22 mouse cellular contexts compared by ENCODE assay signal in genomic region chr13:34151425-34151824, GRCm38 (mm10). TPM values are rescaled to one million over a fixed set of nuclear protein-coding genes. Genes with fewer than 3 reads are reported as not detected.
DNase-seq lines count a peak whose midpoint lies in the region; ATAC-seq lines count a peak whose summit lies in the region.
"Had no signal": no experiment of that assay in that cellular context is flagged by ENCODE, and none has a peak within 500 bp of the region (broad histone marks: within the 10 kb centered on the region; RNA-seq: fewer than 3 reads in every experiment).

No protein-coding gene starts in this region.

- H3K27me3 ChIP-seq in heart, embryonic 10.5 days (ENCODE audit: insufficient read depth, poor library complexity, severe bottlenecking): no peaks in the 10 kb centered on the region
- no peaks in the 10 kb centered on the region for H3K27me3 ChIP-seq in hindbrain, embryonic 16.5 days (replicated peaks; ENCODE audit: control insufficient read depth, insufficient read depth, low read length)
- no peaks in the 10 kb centered on the region for H3K27me3 ChIP-seq in neural tube, embryonic 15.5 days (replicated peaks)
- H3K27me3 ChIP-seq: Patski; stomach, embryonic 15.5 days had no signal

- no peak for ATAC-seq in hindbrain, embryonic 16.5 days
- ATAC-seq in neural tube, embryonic 15.5 days (ENCODE audit: low FRiP score): no peak
- ATAC-seq: Patski had no signal

- peak; percentile 66 for DNase-seq in heart, embryonic 10.5 days (ENCODE audit: low spot score)
- DNase-seq in heart, postnatal 14 days: no peak
- peak; percentile 12 for DNase-seq in testis, postnatal 10 days (ENCODE audit: low spot score)
- no peak for DNase-seq in testis, postnatal 14 days (ENCODE audit: low spot score)
- no peak for DNase-seq in T-cell, adult 2 months (ENCODE audit: low spot score)
- DNase-seq in ovary, adult 18-20 months (ENCODE audit: low spot score): no peak
- DNase-seq: adrenal gland, adult 2 months; cerebellum, adult 11 months; cerebellum, postnatal 10 days; gastrocnemius, adult 2 months; kidney, adult 18-20 months; liver, embryonic 13.5 days; lung, adult 2 months; lung, postnatal 14 days; thymus, adult 2 months had no signal

- H3K9me3 ChIP-seq in heart, embryonic 10.5 days: no peaks in the 10 kb centered on the region
- no peaks in the 10 kb centered on the region for H3K9me3 ChIP-seq in hindbrain, embryonic 16.5 days (ENCODE audit: control insufficient read depth, low read length)
- no peaks in the 10 kb centered on the region for H3K9me3 ChIP-seq in neural tube, embryonic 15.5 days (replicated peaks)
- H3K9me3 ChIP-seq: G1E; liver, embryonic 13.5 days; stomach, embryonic 15.5 days had no signal

- H3K4me3 ChIP-seq in heart, embryonic 10.5 days: no peak overlapping the region
- no peak overlapping the region for H3K4me3 ChIP-seq in hindbrain, embryonic 16.5 days (ENCODE audit: low read length)
- H3K4me3 ChIP-seq in neural tube, embryonic 15.5 days (replicated peaks): no peak overlapping the region
- H3K4me3 ChIP-seq: gastrocnemius, adult 2 months; left cerebral cortex, adult 2 months; liver, embryonic 13.5 days; stomach, embryonic 15.5 days had no signal

- no peak overlapping the region for H3K9ac ChIP-seq in hindbrain, embryonic 16.5 days (ENCODE audit: low read depth, low read length)
- H3K9ac ChIP-seq in neural tube, embryonic 15.5 days (replicated peaks): no peak overlapping the region
- H3K9ac ChIP-seq: liver, embryonic 13.5 days; stomach, embryonic 15.5 days had no signal

- H3K27ac ChIP-seq in heart, embryonic 10.5 days: no peak overlapping the region
- H3K27ac ChIP-seq in hindbrain, embryonic 16.5 days (ENCODE audit: low read depth, low read length): 0 out of 2 replicates have a peak overlapping the region, but pooled peaks have one; percentile 21
- 0 out of 2 replicates have a peak overlapping the region, but pooled peaks have one; percentile 99 for H3K27ac ChIP-seq in neural tube, embryonic 15.5 days (replicated peaks)
- H3K27ac ChIP-seq: gastrocnemius, adult 2 months; left cerebral cortex, adult 2 months; liver, embryonic 13.5 days had no signal

- no peaks in the 10 kb centered on the region for H3K36me3 ChIP-seq in heart, embryonic 10.5 days
- no peaks in the 10 kb centered on the region for H3K36me3 ChIP-seq in hindbrain, embryonic 16.5 days (ENCODE audit: control insufficient read depth, insufficient read depth, low read length)
- H3K36me3 ChIP-seq in neural tube, embryonic 15.5 days: no peaks in the 10 kb centered on the region
- H3K36me3 ChIP-seq: G1E; liver, embryonic 13.5 days; stomach, embryonic 15.5 days had no signal

- intact Hi-C loops in heart, postnatal 14 days (cut with DNase I): no loop called here

- 87% methylated on average over 1 of the region's 1 CpGs for WGBS in heart, embryonic 10.5 days
- WGBS in hindbrain, embryonic 16.5 days: 100% methylated on average over 1 of the region's 1 CpGs
- 100% methylated on average over 1 of the region's 1 CpGs for WGBS in neural tube, embryonic 15.5 days

- H3K4me1 ChIP-seq in heart, embryonic 10.5 days: peaks cover 47% of the 10 kb centered on the region
- H3K4me1 ChIP-seq in hindbrain, embryonic 16.5 days (ENCODE audit: control insufficient read depth, insufficient read depth, low read depth, low read length): peaks cover 35% of the 10 kb centered on the region
- peaks cover 46% of the 10 kb centered on the region for H3K4me1 ChIP-seq in neural tube, embryonic 15.5 days

- no peak overlapping the region for H3K4me2 ChIP-seq in hindbrain, embryonic 16.5 days (ENCODE audit: low read length)
- no peak overlapping the region for H3K4me2 ChIP-seq in neural tube, embryonic 15.5 days
- H3K4me2 ChIP-seq: liver, embryonic 13.5 days; stomach, embryonic 15.5 days had no signal

RNA-seq across cellular contexts. Expression of gene Psmg4, which starts 11.3 kb away (rescaled TPM):
- 66.6 and 70.3 TPM in 2 replicates for polyA plus RNA-seq in heart, embryonic 10.5 days (2016; fragmentation: Nextera tagmentation; extraction: Ambion mirVana)
- 10 to 100 TPM; 25.2 to 37.8 TPM for total RNA-seq in heart, postnatal 14 days (2021)
- 69.1 and 69.5 TPM in 2 replicates for polyA plus RNA-seq in hindbrain, embryonic 16.5 days (2015; fragmentation: Nextera tagmentation; extraction: Ambion mirVana)
- polyA plus RNA-seq in neural tube, embryonic 15.5 days (2015; fragmentation: Nextera tagmentation; extraction: Ambion mirVana): 86.8 and 96.5 TPM in 2 replicates

RNA-seq across cellular contexts. Expression of gene Tubb2b, which starts 21.2 kb away (rescaled TPM):
- polyA plus RNA-seq in heart, embryonic 10.5 days (2016; fragmentation: Nextera tagmentation; extraction: Ambion mirVana): 18.8 and 30.7 TPM in 2 replicates
- 1 to 10 TPM; 5.2 to 8.8 TPM for total RNA-seq in heart, postnatal 14 days (2021)
- polyA plus RNA-seq in hindbrain, embryonic 16.5 days (2015; fragmentation: Nextera tagmentation; extraction: Ambion mirVana): 1,169 and 1,199 TPM in 2 replicates
- polyA plus RNA-seq in neural tube, embryonic 15.5 days (2015; fragmentation: Nextera tagmentation; extraction: Ambion mirVana): 777 and 1,015 TPM in 2 replicates
- total RNA-seq: megakaryocyte progenitor cell, adult 5-6 weeks had no signal

Comparison
In these comparisons a context has a peak if more than half of its experiments do, and no peak if none do; other contexts are left out.
1. DNase-seq: peak in heart, embryonic 10.5 days (single experiment) and testis, postnatal 10 days (single experiment); none in heart, postnatal 14 days (0 of 2), testis, postnatal 14 days (single experiment), T-cell, adult 2 months (single experiment) and ovary, adult 18-20 months (single experiment).
2. RNA of gene Tubb2b, which starts 21.2 kb away (polyA plus RNA-seq): 1,169 to 1,199 TPM in hindbrain, embryonic 16.5 days and 777 to 1,015 TPM in neural tube, embryonic 15.5 days; 18.8 to 30.7 TPM in heart, embryonic 10.5 days; every median in the first group is over 10 times any median in the second.